Mouse (Mus musculus) embryonic fibroblast, embryonic 13.5 days (primary cell): ENCODE data around the gene Bysl.
"Not testable (repeated sequence)": the region's sequence is repeated elsewhere in the genome, so short reads cannot be mapped to it uniquely, and the experiment has no call there.

ENCODE experiments used
- CTCF ChIP-seq: IDR thresholded peaks from 2 replicates; pipeline ENCODE4 v1.5.1; 2011; ENCODE audit warnings: mild to moderate bottlenecking, control low read depth, low read length, moderate library complexity, borderline replicate concordance; ENCODE audit not compliant: insufficient read depth
- POLR2A ChIP-seq: IDR thresholded peaks from 2 replicates; pipeline ENCODE4 v1.6.1; 2011; ENCODE audit warnings: low read depth, mild to moderate bottlenecking, control low read depth, low read length, moderate library complexity

- not testable (repeated sequence) for TF ChIP-seq POLR2A, CTCF
Observed at GRCm38 (mm10) chr17:47624572-47624971, 13.3 kb upstream of the Bysl start.
